Mouse (Mus musculus) T-helper 1 cell (primary cell): ENCODE data around the gene Rpusd3.

Source experiments
- in situ Hi-C: fragments of 300-600 bp; cut with MboI, MseI; formaldehyde crosslinking; loops from one replicate; pipeline ENCODE4 v1.15.1; 2025; ENCODE audit warnings: high pct_unique_total_duplicates

Gene Rpusd3

GRCm38 (mm10) chr6:113429965-113430364 lies 10.8 kb upstream of the Rpusd3 start:
- in situ Hi-C loops = no loop called here

- in situ Hi-C loops = no loop called here
Measured at GRCm38 (mm10) chr6:113428006-113428405, 8.9 kb upstream of the Rpusd3 start.

- in situ Hi-C loops = no loop called here
Measured at GRCm38 (mm10) chr6:113427397-113427796, 8.3 kb upstream of the Rpusd3 start.

GRCm38 (mm10) chr6:113426696-113427095 lies 7.6 kb upstream of the Rpusd3 start:
- in situ Hi-C loops = no loop called here

- in situ Hi-C loops = no loop called here
Measured at GRCm38 (mm10) chr6:113424187-113424586, 5.0 kb upstream of the Rpusd3 start.

GRCm38 (mm10) chr6:113423000-113423399 lies 3.9 kb upstream of the Rpusd3 start:
- in situ Hi-C loops = no loop called here

- in situ Hi-C loops = no loop called here
Measured at GRCm38 (mm10) chr6:113418441-113419198, 520 bp downstream of the Rpusd3 start.

- in situ Hi-C loops = no loop called here
Measured at GRCm38 (mm10) chr6:113416416-113416815, 2.7 kb downstream of the Rpusd3 start.

GRCm38 (mm10) chr6:113410001-113410400 lies 9.1 kb downstream of the Rpusd3 start:
- in situ Hi-C loops = no loop called here

GRCm38 (mm10) chr6:113406683-113407082 lies 12.5 kb downstream of the Rpusd3 start:
- in situ Hi-C loops = no loop called here

- in situ Hi-C loops = no loop called here
Measured at GRCm38 (mm10) chr6:113405483-113405882, 13.7 kb downstream of the Rpusd3 start.

GRCm38 (mm10) chr6:113404649-113405448 lies 14.3 kb downstream of the Rpusd3 start:
- in situ Hi-C loops = no loop called here

- in situ Hi-C loops = no loop called here
Measured at GRCm38 (mm10) chr6:113402094-113402493, 17.0 kb downstream of the Rpusd3 start.

- in situ Hi-C loops = no loop called here
Measured at GRCm38 (mm10) chr6:113396270-113397030, 22.7 kb downstream of the Rpusd3 start.

GRCm38 (mm10) chr6:113395501-113395900 lies 23.6 kb downstream of the Rpusd3 start:
- in situ Hi-C loops = no loop called here

GRCm38 (mm10) chr6:113394811-113395210 lies 24.3 kb downstream of the Rpusd3 start:
- in situ Hi-C loops = no loop called here

GRCm38 (mm10) chr6:113393951-113394350 lies 25.2 kb downstream of the Rpusd3 start:
- in situ Hi-C loops = no loop called here

- in situ Hi-C loops = no loop called here
Measured at GRCm38 (mm10) chr6:113392387-113393071, 26.6 kb downstream of the Rpusd3 start.

- in situ Hi-C loops = no loop called here
Measured at GRCm38 (mm10) chr6:113392015-113392386, 27.1 kb downstream of the Rpusd3 start.

GRCm38 (mm10) chr6:113390715-113391114 lies 28.4 kb downstream of the Rpusd3 start:
- in situ Hi-C loops = no loop called here

GRCm38 (mm10) chr6:113388960-113389359 lies 30.2 kb downstream of the Rpusd3 start, which contains the start of gene Ttll3:
Gene Ttll3 (plus strand): TSS chr6:113389260.
- in situ Hi-C loops = no loop called here
